Mouse (Mus musculus): ENCODE data around the gene Vamp5.

Vamp5 gene

GRCm38 (mm10) chr6:72380131-72380770 lies at the start of gene Vamp5:
Gene Vamp5, minus strand, starts transcription at chr6:72380468.
- DNase-seq (ENCODE audit: low spot score), result peak; percentile 90

- DNase-seq (ENCODE audit: low spot score), result peak; percentile 36
Measured at GRCm38 (mm10) chr6:72429061-72429842, 49.0 kb upstream of the Vamp5 start.

- DNase-seq (ENCODE audit: low spot score), result peak; percentile 75
Measured at GRCm38 (mm10) chr6:72428036-72428435, 47.8 kb upstream of the Vamp5 start.

- no peak for DNase-seq (ENCODE audit: low spot score)
Measured at GRCm38 (mm10) chr6:72425646-72426045, 45.4 kb upstream of the Vamp5 start.

GRCm38 (mm10) chr6:72420901-72421300 lies 40.6 kb upstream of the Vamp5 start:
- no peak for DNase-seq (ENCODE audit: low spot score)

- no peak for DNase-seq (ENCODE audit: low spot score)
Measured at GRCm38 (mm10) chr6:72419806-72420205, 39.5 kb upstream of the Vamp5 start.

- DNase-seq (ENCODE audit: low spot score), result no peak
Measured at GRCm38 (mm10) chr6:72418279-72418678, 38.0 kb upstream of the Vamp5 start.

GRCm38 (mm10) chr6:72415964-72416772 lies 35.9 kb upstream of the Vamp5 start:
- DNase-seq (ENCODE audit: low spot score), result no peak

GRCm38 (mm10) chr6:72415181-72415580 lies 34.9 kb upstream of the Vamp5 start:
- no peak for DNase-seq (ENCODE audit: low spot score)

GRCm38 (mm10) chr6:72414076-72414756 lies 33.9 kb upstream of the Vamp5 start, which contains the start of gene Ggcx:
Gene Ggcx, plus strand, starts transcription at chr6:72414308.
- peak; percentile 94 for DNase-seq (ENCODE audit: low spot score)

GRCm38 (mm10) chr6:72410518-72410917 lies 30.2 kb upstream of the Vamp5 start:
- no peak for DNase-seq (ENCODE audit: low spot score)

- no peak for DNase-seq (ENCODE audit: low spot score)
Measured at GRCm38 (mm10) chr6:72410003-72410402, 29.7 kb upstream of the Vamp5 start.

- peak; percentile 48 for DNase-seq (ENCODE audit: low spot score)
Measured at GRCm38 (mm10) chr6:72409567-72409966, 29.3 kb upstream of the Vamp5 start.

- peak; percentile 79 for DNase-seq (ENCODE audit: low spot score)
Measured at GRCm38 (mm10) chr6:72407119-72407518, 26.9 kb upstream of the Vamp5 start.

GRCm38 (mm10) chr6:72405356-72405755 lies 25.1 kb upstream of the Vamp5 start:
- DNase-seq (ENCODE audit: low spot score), result no peak

- DNase-seq (ENCODE audit: low spot score), result peak; percentile 73
Measured at GRCm38 (mm10) chr6:72401875-72402274, 21.6 kb upstream of the Vamp5 start.

GRCm38 (mm10) chr6:72399967-72400366 lies 19.7 kb upstream of the Vamp5 start:
- DNase-seq (ENCODE audit: low spot score), result no peak

- DNase-seq (ENCODE audit: low spot score), result no peak
Measured at GRCm38 (mm10) chr6:72396837-72397251, 16.6 kb upstream of the Vamp5 start.

- DNase-seq (ENCODE audit: low spot score), result no peak
Measured at GRCm38 (mm10) chr6:72392341-72392740, 12.1 kb upstream of the Vamp5 start.

GRCm38 (mm10) chr6:72390795-72391521 lies 10.7 kb upstream of the Vamp5 start:
- DNase-seq (ENCODE audit: low spot score), result no peak

Measured in T-cell, adult 2 months (primary cell).